ENCODE assay signal across 7 mouse cellular contexts in the genomic region with DNA sequence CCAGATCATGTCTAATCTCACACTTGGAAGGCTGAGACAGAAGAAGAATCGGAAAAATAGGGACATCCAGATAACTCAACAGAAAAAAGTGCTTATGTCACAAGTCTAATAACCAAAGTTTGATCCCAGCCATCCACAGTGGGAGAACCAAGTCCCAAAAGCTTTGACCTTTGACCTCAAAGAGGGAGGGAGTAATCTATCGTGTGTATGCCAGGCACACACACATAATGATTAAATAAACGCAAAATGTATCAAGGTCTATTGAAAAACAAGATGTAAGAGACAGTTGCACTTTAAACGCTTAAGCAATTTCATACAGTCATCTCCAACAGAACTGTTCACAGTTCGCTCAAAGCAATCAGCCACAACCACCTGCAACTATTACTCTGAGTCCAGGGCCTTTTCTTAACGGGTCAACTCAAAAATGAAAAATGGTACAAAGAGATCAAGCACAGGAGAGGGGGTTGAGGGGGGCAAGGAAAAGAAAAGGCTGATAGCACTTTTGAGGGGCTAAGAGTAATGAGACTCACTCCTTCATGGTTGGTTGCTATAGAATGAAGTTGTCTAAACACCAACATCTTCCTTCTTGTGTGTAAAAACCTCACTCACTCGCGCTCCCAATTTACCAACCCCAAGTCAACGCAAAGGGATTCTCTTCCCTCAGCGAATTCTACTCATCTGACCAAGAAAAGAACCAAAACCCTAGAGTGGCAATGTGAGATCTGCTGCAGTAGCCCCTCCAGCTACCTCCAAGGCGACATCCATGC. TPM values are rescaled to one million over a fixed set of nuclear protein-coding genes. Genes with fewer than 3 reads are reported as not detected.
DNase-seq lines count a peak whose midpoint lies in the region; ATAC-seq lines count a peak whose summit lies in the region.

No protein-coding gene starts in this region.

- H3K4me1 ChIP-seq in hindbrain, embryonic 15.5 days (replicated peaks), result peaks cover 24% of the 10 kb centered on the region
- H3K4me1 ChIP-seq in neural tube, embryonic 12.5 days, result peaks cover 7% of the 10 kb centered on the region

- WGBS in hindbrain, embryonic 15.5 days, result 20% methylated on average over 11 of the region's 11 CpGs
- 27% methylated on average over 11 of the region's 11 CpGs for WGBS in neural tube, embryonic 12.5 days

- peak overlapping the region; percentile 96 for H3K9ac ChIP-seq in hindbrain, embryonic 15.5 days
- peak overlapping the region; percentile 79 for H3K9ac ChIP-seq in neural tube, embryonic 12.5 days

- H3K27ac ChIP-seq in hindbrain, embryonic 15.5 days (replicated peaks), result peak overlapping the region; percentile 99
- no peak overlapping the region for H3K27ac ChIP-seq in neural tube, embryonic 12.5 days

- peak overlapping the region; percentile 74 for H3K4me2 ChIP-seq in hindbrain, embryonic 15.5 days
- peak overlapping the region; percentile 79 for H3K4me2 ChIP-seq in neural tube, embryonic 12.5 days (replicated peaks)

- H3K4me3 ChIP-seq in hindbrain, embryonic 15.5 days, result peak overlapping the region; percentile 99
- H3K4me3 ChIP-seq in neural tube, embryonic 12.5 days, result peak overlapping the region; percentile 93

- H3K36me3 ChIP-seq in hindbrain, embryonic 15.5 days, result no peaks in the 10 kb centered on the region
- no peaks in the 10 kb centered on the region for H3K36me3 ChIP-seq in neural tube, embryonic 12.5 days

- H3K27me3 ChIP-seq in hindbrain, embryonic 15.5 days, result no peaks in the 10 kb centered on the region
- no peaks in the 10 kb centered on the region for H3K27me3 ChIP-seq in neural tube, embryonic 12.5 days (replicated peaks)

- peak; percentile 14 to 27 for DNase-seq in right cerebral cortex, adult 2 months (ENCODE audit: low spot score in 2 of 2)
- DNase-seq in right cerebral cortex, postnatal 4 days, result no peak
- peak; percentile 23 for DNase-seq in c-Kit-positive CD71-positive TER-119-positive erythroid progenitor cells, embryonic 14.5 days (ENCODE audit: low spot score)
- DNase-seq in urinary bladder, adult 2 months (ENCODE audit: low spot score), result no peak

- H3K9me3 ChIP-seq in hindbrain, embryonic 15.5 days, result no peaks in the 10 kb centered on the region
- H3K9me3 ChIP-seq in neural tube, embryonic 12.5 days, result no peaks in the 10 kb centered on the region

- no peak for ATAC-seq in hindbrain, embryonic 15.5 days (ENCODE audit: low FRiP score, low read depth)
- no peak for ATAC-seq in neural tube, embryonic 12.5 days (ENCODE audit: low FRiP score, low read depth)
- no peak for ATAC-seq in granulocyte monocyte progenitor cell, adult 5-6 weeks (replicated peaks; ENCODE audit: poor library complexity, severe bottlenecking)

RNA-seq across cellular contexts. Expression of a gene that starts 1.0 kb away (rescaled TPM):
- polyA plus RNA-seq in hindbrain, embryonic 15.5 days (2015; fragmentation: Nextera tagmentation; extraction: Ambion mirVana), result 47.7 and 54.6 TPM in 2 replicates
- 35.7 and 38.8 TPM in 2 replicates for polyA plus RNA-seq in neural tube, embryonic 12.5 days (2016; fragmentation: Nextera tagmentation; extraction: Ambion mirVana)
- polyA plus RNA-seq in urinary bladder, adult 2 months (2012; rRNA removed), result 10.6 and 13.7 TPM in 2 replicates
- 6.6 and 7.5 TPM in 2 replicates for total RNA-seq in granulocyte monocyte progenitor cell, adult 5-6 weeks (2014; fragmentation: Nextera tagmentation)
- 4.7 and 7.2 TPM in 2 replicates for total RNA-seq in granulocyte monocyte progenitor cell, adult 5-6 weeks (2017)

RNA-seq across cellular contexts. Expression of a gene that starts 55.6 kb away (rescaled TPM):
- 23.9 and 24.0 TPM in 2 replicates for polyA plus RNA-seq in hindbrain, embryonic 15.5 days (2015; fragmentation: Nextera tagmentation; extraction: Ambion mirVana)
- 21.6 and 25.3 TPM in 2 replicates for polyA plus RNA-seq in neural tube, embryonic 12.5 days (2016; fragmentation: Nextera tagmentation; extraction: Ambion mirVana)
- 28.8 and 39.4 TPM in 2 replicates for polyA plus RNA-seq in urinary bladder, adult 2 months (2012; rRNA removed)
- 14.2 and 27.1 TPM in 2 replicates for total RNA-seq in granulocyte monocyte progenitor cell, adult 5-6 weeks (2014; fragmentation: Nextera tagmentation)
- 14.9 and 19.9 TPM in 2 replicates for total RNA-seq in granulocyte monocyte progenitor cell, adult 5-6 weeks (2017)

Comparison
In these comparisons a context has a peak if more than half of its experiments do, and no peak if none do; other contexts are left out.
1. DNase-seq: peak in right cerebral cortex, adult 2 months (2 of 2) and c-Kit-positive CD71-positive TER-119-positive erythroid progenitor cells, embryonic 14.5 days (single experiment); none in right cerebral cortex, postnatal 4 days (single experiment) and urinary bladder, adult 2 months (single experiment).